10 mouse cellular contexts compared by ENCODE assay signal in genomic region chr8:103314279-103315022, GRCm38 (mm10).
A peak's percentile ranks its signal among the peaks of the same experiment; 100 is the strongest.
DNase-seq lines count a peak whose midpoint lies in the region; ATAC-seq and TF ChIP-seq lines count a peak whose summit lies in the region.
"Had no signal": no experiment of that assay in that cellular context is flagged by ENCODE, and none has a peak within 500 bp of the region (broad histone marks: within the 10 kb centered on the region; RNA-seq: fewer than 3 reads in every experiment).

No protein-coding gene starts in this region.

- no peaks in the 10 kb centered on the region for H3K36me3 ChIP-seq in embryonic facial prominence, embryonic 10.5 days (replicated peaks)
- H3K36me3 ChIP-seq in hindbrain, embryonic 15.5 days: no peaks in the 10 kb centered on the region
- no peaks in the 10 kb centered on the region for H3K36me3 ChIP-seq in midbrain, embryonic 12.5 days
- H3K36me3 ChIP-seq in heart, embryonic 12.5 days: no peaks in the 10 kb centered on the region
- H3K36me3 ChIP-seq in thymus, adult 2 months (ENCODE audit: control insufficient read depth, insufficient read depth, low read length): no peaks in the 10 kb centered on the region

- no peak overlapping the region for H3K4me3 ChIP-seq in embryonic facial prominence, embryonic 10.5 days
- H3K4me3 ChIP-seq in hindbrain, embryonic 15.5 days: no peak overlapping the region
- H3K4me3 ChIP-seq in midbrain, embryonic 12.5 days: no peak overlapping the region
- no peak overlapping the region for H3K4me3 ChIP-seq in heart, embryonic 12.5 days
- no peak overlapping the region for H3K4me3 ChIP-seq in thymus, adult 2 months (ENCODE audit: control insufficient read depth, insufficient read depth, low read length)

- H3K27ac ChIP-seq in embryonic facial prominence, embryonic 10.5 days (replicated peaks): peak overlapping the region; percentile 64
- no peak overlapping the region for H3K27ac ChIP-seq in hindbrain, embryonic 15.5 days (replicated peaks)
- H3K27ac ChIP-seq in midbrain, embryonic 12.5 days (replicated peaks): no peak overlapping the region
- no peak overlapping the region for H3K27ac ChIP-seq in heart, embryonic 12.5 days (ENCODE audit: poor library complexity, severe bottlenecking)
- no peak overlapping the region for H3K27ac ChIP-seq in thymus, adult 2 months (ENCODE audit: control insufficient read depth, insufficient read depth, low read length)
- H3K27ac ChIP-seq: kidney, postnatal 0 days had no signal

- no peaks in the 10 kb centered on the region for H3K9me3 ChIP-seq in embryonic facial prominence, embryonic 10.5 days
- no peaks in the 10 kb centered on the region for H3K9me3 ChIP-seq in hindbrain, embryonic 15.5 days
- no peaks in the 10 kb centered on the region for H3K9me3 ChIP-seq in midbrain, embryonic 12.5 days
- H3K9me3 ChIP-seq in heart, embryonic 12.5 days (replicated peaks): no peaks in the 10 kb centered on the region

- no peak overlapping the region for H3K4me2 ChIP-seq in hindbrain, embryonic 15.5 days
- no peak overlapping the region for H3K4me2 ChIP-seq in midbrain, embryonic 12.5 days (replicated peaks)
- no peak overlapping the region for H3K4me2 ChIP-seq in heart, embryonic 12.5 days

- no peak overlapping the region for H3K9ac ChIP-seq in hindbrain, embryonic 15.5 days
- no peak overlapping the region for H3K9ac ChIP-seq in midbrain, embryonic 12.5 days (replicated peaks)
- H3K9ac ChIP-seq in heart, embryonic 12.5 days: no peak overlapping the region

- DNase-seq in brain, adult 2 months (ENCODE audit: low read depth, low spot score): peak; percentile 73
- DNase-seq in embryonic facial prominence, embryonic 10.5 days (ENCODE audit: low spot score): peak; percentile 68
- no peak for DNase-seq in urinary bladder, adult 2 months (ENCODE audit: low spot score)
- DNase-seq in thymus, postnatal 4 days: no peak
- no peak for DNase-seq in thymus, adult 2 months
- DNase-seq: gastrocnemius, postnatal 25 days had no signal

- H3K27me3 ChIP-seq in embryonic facial prominence, embryonic 10.5 days (replicated peaks; ENCODE audit: low read depth, poor library complexity, severe bottlenecking): peaks cover 48% of the 10 kb centered on the region
- H3K27me3 ChIP-seq in hindbrain, embryonic 15.5 days: peaks cover 9% of the 10 kb centered on the region; the same call in 1 of the 2 replicates
- peaks cover 4% of the 10 kb centered on the region for H3K27me3 ChIP-seq in midbrain, embryonic 12.5 days
- no peaks in the 10 kb centered on the region for H3K27me3 ChIP-seq in heart, embryonic 12.5 days (replicated peaks)
- no peaks in the 10 kb centered on the region for H3K27me3 ChIP-seq in thymus, adult 2 months (ENCODE audit: control insufficient read depth, insufficient read depth, low read length)

- no peak for TF ChIP-seq CTCF in thymus, adult 2 months (IDR thresholded peaks at IDR 0.05; ENCODE audit: borderline replicate concordance, control insufficient read depth, extremely low read depth, insufficient read depth, low read length, poor library complexity)

- H3K4me1 ChIP-seq in embryonic facial prominence, embryonic 10.5 days: peaks cover 31% of the 10 kb centered on the region
- H3K4me1 ChIP-seq in hindbrain, embryonic 15.5 days (replicated peaks): 0 out of 2 replicates have a peak, but pooled peaks cover 3% of the 10 kb centered on the region
- H3K4me1 ChIP-seq in midbrain, embryonic 12.5 days: peaks cover 11% of the 10 kb centered on the region; the same call in 1 of the 2 replicates
- H3K4me1 ChIP-seq in heart, embryonic 12.5 days (replicated peaks): no peaks in the 10 kb centered on the region
- no peaks in the 10 kb centered on the region for H3K4me1 ChIP-seq in thymus, adult 2 months (replicated peaks; ENCODE audit: control insufficient read depth, insufficient read depth, low read length)

- peak; percentile 95 for ATAC-seq in hindbrain, embryonic 15.5 days (ENCODE audit: low FRiP score, low read depth)
- peak; percentile 90 for ATAC-seq in midbrain, embryonic 12.5 days (ENCODE audit: low FRiP score, low read depth)
- no peak for ATAC-seq in heart, embryonic 12.5 days (ENCODE audit: insufficient number of reproducible peaks, low FRiP score)

- no peak for TF ChIP-seq POLR2A in thymus, adult 2 months (IDR thresholded peaks at IDR 0.05; ENCODE audit: control insufficient read depth, extremely low read depth, insufficient read depth, low read length, poor library complexity)

- WGBS in embryonic facial prominence, embryonic 10.5 days: 2% methylated on average over 1 of the region's 1 CpGs
- WGBS in hindbrain, embryonic 15.5 days: 2% methylated on average over 1 of the region's 1 CpGs
- 0% methylated on average over 1 of the region's 1 CpGs for WGBS in midbrain, embryonic 12.5 days
- WGBS in heart, embryonic 12.5 days: 16% methylated on average over 1 of the region's 1 CpGs
- WGBS in thymus, adult 2 months: 39% methylated on average over 1 of the region's 1 CpGs

Comparison
In these comparisons a context has a peak if more than half of its experiments do, and no peak if none do; other contexts are left out.
1. DNase-seq: peak in brain, adult 2 months (single experiment) and embryonic facial prominence, embryonic 10.5 days (single experiment); none in urinary bladder, adult 2 months (single experiment), thymus, postnatal 4 days (single experiment) and thymus, adult 2 months (single experiment).